Mouse (Mus musculus): ENCODE measurements around the gene Smpd4.

- TF ChIP-seq CTCF (IDR thresholded peaks at IDR 0.05; ENCODE audit: borderline replicate concordance, control insufficient read depth, extremely low read depth, insufficient read depth, low read length, poor library complexity) (no peak), POLR2A (IDR thresholded peaks at IDR 0.05; ENCODE audit: control insufficient read depth, extremely low read depth, insufficient read depth, low read length, poor library complexity) (no peak)
Observed at GRCm38 (mm10) chr16:17639081-17639480, 19.9 kb downstream of the Smpd4 start.

Data from thymus, adult 2 months (tissue).